Mouse (Mus musculus): ENCODE data around the gene Wsb1. TPM values are rescaled to one million over a fixed set of nuclear protein-coding genes. Genes with fewer than 3 reads are reported as not detected.

The Wsb1 gene
- polyA plus RNA-seq, 1 experiment = 47.5 TPM

DNA sequence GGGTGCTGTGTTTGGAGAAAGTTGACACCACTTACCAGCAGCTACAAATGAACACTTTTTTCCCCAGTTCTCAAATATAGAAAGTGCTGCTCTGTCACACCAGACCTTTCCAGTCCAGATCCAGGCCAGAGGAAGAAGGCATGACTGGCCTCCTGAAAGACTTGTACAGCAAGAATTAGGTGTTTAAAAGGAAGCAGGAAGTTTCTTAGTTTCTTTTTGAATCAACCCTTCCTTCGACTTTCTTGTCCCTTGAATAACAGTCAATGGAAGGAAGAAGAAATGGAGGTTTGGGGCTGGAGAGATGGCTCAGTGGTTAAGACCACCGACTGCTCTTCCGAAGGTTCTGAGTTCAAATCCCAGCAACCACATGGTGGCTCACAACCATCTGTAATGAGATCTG lies 38.6 kb upstream of the Wsb1 start:
- Histone ChIP-seq H3K27me3 (ENCODE audit: control insufficient read depth, insufficient read depth, low read length) (no peaks in the 10 kb centered on the region), H3K4me3 (ENCODE audit: low read depth, low read length) (no peak overlapping the region), H3K4me1 (ENCODE audit: control insufficient read depth, insufficient read depth, insufficient read length, low read length) (peaks cover 35% of the 10 kb centered on the region), H3K36me3 (ENCODE audit: control insufficient read depth, insufficient read depth, low read length) (no peaks in the 10 kb centered on the region), H3K27ac (ENCODE audit: insufficient read depth, low read depth, low read length) (peak overlapping the region; percentile 58)
- 60% methylated on average over 3 of the region's 3 CpGs for WGBS
- no peak for TF ChIP-seq POLR2A (IDR thresholded peaks at IDR 0.05; ENCODE audit: low read depth, low read length)
- no peak for TF ChIP-seq CTCF (IDR thresholded peaks at IDR 0.05; ENCODE audit: extremely low read depth, insufficient read length, insufficient replicate concordance, low read depth, low read length)

- H3K27me3 ChIP-seq (ENCODE audit: control insufficient read depth, insufficient read depth, low read length) = no peaks in the 10 kb centered on the region
- TF ChIP-seq POLR2A (IDR thresholded peaks at IDR 0.05; ENCODE audit: low read depth, low read length) = no peak
- no peak for TF ChIP-seq CTCF (IDR thresholded peaks at IDR 0.05; ENCODE audit: extremely low read depth, insufficient read length, insufficient replicate concordance, low read depth, low read length)
- WGBS = 26% methylated on average over 3 of the region's 3 CpGs
- H3K4me1 ChIP-seq (ENCODE audit: control insufficient read depth, insufficient read depth, insufficient read length, low read length) = peaks cover 39% of the 10 kb centered on the region
- H3K27ac ChIP-seq (ENCODE audit: insufficient read depth, low read depth, low read length) = peak overlapping the region; percentile 58
- no peak overlapping the region for H3K4me3 ChIP-seq (ENCODE audit: low read depth, low read length)
- H3K36me3 ChIP-seq (ENCODE audit: control insufficient read depth, insufficient read depth, low read length) = no peaks in the 10 kb centered on the region
Observed at GRCm38 (mm10) chr11:79292130-79292529, 37.7 kb upstream of the Wsb1 start.

GRCm38 (mm10) chr11:79291651-79292050 lies 37.2 kb upstream of the Wsb1 start:
- Histone ChIP-seq H3K4me1 (ENCODE audit: control insufficient read depth, insufficient read depth, insufficient read length, low read length) (peaks cover 42% of the 10 kb centered on the region), H3K36me3 (ENCODE audit: control insufficient read depth, insufficient read depth, low read length) (no peaks in the 10 kb centered on the region), H3K27me3 (ENCODE audit: control insufficient read depth, insufficient read depth, low read length) (no peaks in the 10 kb centered on the region), H3K4me3 (ENCODE audit: low read depth, low read length) (no peak overlapping the region), H3K27ac (ENCODE audit: insufficient read depth, low read depth, low read length) (peak overlapping the region; percentile 85; the same call in 1 of the 2 replicates)
- WGBS = 30% methylated on average over 5 of the region's 5 CpGs
- TF ChIP-seq POLR2A (IDR thresholded peaks at IDR 0.05; ENCODE audit: low read depth, low read length) = no peak
- TF ChIP-seq CTCF (IDR thresholded peaks at IDR 0.05; ENCODE audit: extremely low read depth, insufficient read length, insufficient replicate concordance, low read depth, low read length) = no peak

- Histone ChIP-seq H3K27ac (ENCODE audit: insufficient read depth, low read depth, low read length) (peak overlapping the region; percentile 25; the same call in 1 of the 2 replicates), H3K4me3 (ENCODE audit: low read depth, low read length) (no peak overlapping the region), H3K27me3 (ENCODE audit: control insufficient read depth, insufficient read depth, low read length) (no peaks in the 10 kb centered on the region), H3K36me3 (ENCODE audit: control insufficient read depth, insufficient read depth, low read length) (no peaks in the 10 kb centered on the region), H3K4me1 (ENCODE audit: control insufficient read depth, insufficient read depth, insufficient read length, low read length) (peaks cover 42% of the 10 kb centered on the region)
- WGBS = 50% methylated on average over 2 of the region's 2 CpGs
- TF ChIP-seq POLR2A (IDR thresholded peaks at IDR 0.05; ENCODE audit: low read depth, low read length) (no peak), CTCF (IDR thresholded peaks at IDR 0.05; ENCODE audit: extremely low read depth, insufficient read length, insufficient replicate concordance, low read depth, low read length) (peak; percentile 62; the same call in 1 of the 2 replicates)
Observed at GRCm38 (mm10) chr11:79290473-79290872, 36.0 kb upstream of the Wsb1 start.

- Histone ChIP-seq H3K36me3 (ENCODE audit: control insufficient read depth, insufficient read depth, low read length) (no peaks in the 10 kb centered on the region), H3K4me3 (ENCODE audit: low read depth, low read length) (no peak overlapping the region), H3K27me3 (ENCODE audit: control insufficient read depth, insufficient read depth, low read length) (no peaks in the 10 kb centered on the region), H3K27ac (ENCODE audit: insufficient read depth, low read depth, low read length) (no peak overlapping the region), H3K4me1 (ENCODE audit: control insufficient read depth, insufficient read depth, insufficient read length, low read length) (peaks cover 42% of the 10 kb centered on the region)
- TF ChIP-seq POLR2A (IDR thresholded peaks at IDR 0.05; ENCODE audit: low read depth, low read length) (no peak), CTCF (IDR thresholded peaks at IDR 0.05; ENCODE audit: extremely low read depth, insufficient read length, insufficient replicate concordance, low read depth, low read length) (no peak)
- WGBS = 89% methylated on average over 5 of the region's 5 CpGs
Observed at GRCm38 (mm10) chr11:79288913-79289640, 34.6 kb upstream of the Wsb1 start.

GRCm38 (mm10) chr11:79288278-79288843 lies 33.9 kb upstream of the Wsb1 start:
- H3K27me3 ChIP-seq (ENCODE audit: control insufficient read depth, insufficient read depth, low read length) = no peaks in the 10 kb centered on the region
- H3K4me1 ChIP-seq (ENCODE audit: control insufficient read depth, insufficient read depth, insufficient read length, low read length) = peaks cover 38% of the 10 kb centered on the region
- no peaks in the 10 kb centered on the region for H3K36me3 ChIP-seq (ENCODE audit: control insufficient read depth, insufficient read depth, low read length)
- no peak overlapping the region for H3K4me3 ChIP-seq (ENCODE audit: low read depth, low read length)
- WGBS = 29% methylated on average over 7 of the region's 7 CpGs
- no peak for TF ChIP-seq POLR2A (IDR thresholded peaks at IDR 0.05; ENCODE audit: low read depth, low read length)
- TF ChIP-seq CTCF (IDR thresholded peaks at IDR 0.05; ENCODE audit: extremely low read depth, insufficient read length, insufficient replicate concordance, low read depth, low read length) = no peak
- H3K27ac ChIP-seq (ENCODE audit: insufficient read depth, low read depth, low read length) = no peak overlapping the region

DNA sequence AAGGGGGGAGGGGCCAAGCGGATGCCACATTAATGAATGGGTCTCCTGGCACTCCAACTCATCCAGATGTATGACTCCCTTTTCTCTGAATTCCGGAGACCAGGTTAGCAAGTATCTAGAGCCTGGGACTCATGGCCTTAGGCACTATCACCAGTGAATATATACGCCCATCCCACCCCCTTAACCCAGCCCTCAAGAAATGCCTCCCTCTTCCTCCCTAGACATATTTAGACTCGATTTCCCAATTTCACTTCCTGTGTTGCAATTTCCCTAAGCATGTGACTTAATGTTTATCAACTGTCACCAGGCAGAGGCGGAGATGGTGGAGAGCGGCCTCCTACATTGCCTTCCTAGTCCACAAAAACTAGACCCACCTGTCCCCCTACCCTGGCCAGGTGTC lies 33.0 kb upstream of the Wsb1 start:
- WGBS = 70% methylated on average over 6 of the region's 6 CpGs
- TF ChIP-seq POLR2A (IDR thresholded peaks at IDR 0.05; ENCODE audit: low read depth, low read length) = no peak
- no peak for TF ChIP-seq CTCF (IDR thresholded peaks at IDR 0.05; ENCODE audit: extremely low read depth, insufficient read length, insufficient replicate concordance, low read depth, low read length)
- Histone ChIP-seq H3K27ac (ENCODE audit: insufficient read depth, low read depth, low read length) (0 out of 2 replicates have a peak overlapping the region, but pooled peaks have one; percentile 11), H3K4me3 (ENCODE audit: low read depth, low read length) (no peak overlapping the region), H3K36me3 (ENCODE audit: control insufficient read depth, insufficient read depth, low read length) (no peaks in the 10 kb centered on the region), H3K27me3 (ENCODE audit: control insufficient read depth, insufficient read depth, low read length) (no peaks in the 10 kb centered on the region), H3K4me1 (ENCODE audit: control insufficient read depth, insufficient read depth, insufficient read length, low read length) (peaks cover 32% of the 10 kb centered on the region)
